Mouse (Mus musculus) c-Kit-positive CD71-positive TER-119-negative erythroid progenitor cells, embryonic 14.5 days (primary cell): Measurements from ENCODE around the gene Gm20388.
"Not testable (repeated sequence)": the region's sequence is repeated elsewhere in the genome, so short reads cannot be mapped to it uniquely, and the experiment has no call there.

Experiments
- DNase-seq: peaks from one replicate; pipeline ENCODE4 v3.0.0-alpha.2; 2013; ENCODE audit warnings: low read depth

The Gm20388 gene

GRCm38 (mm10) chr8:124137261-124137660 lies 4226.6 kb downstream of the Gm20388 start:
- no peak for DNase-seq

- DNase-seq = no peak
These were observed 4229.7 kb downstream of the Gm20388 start for GRCm38 (mm10) chr8:124140211-124140790.

GRCm38 (mm10) chr8:124140868-124141431 lies 4230.3 kb downstream of the Gm20388 start:
- DNase-seq = no peak

- no peak for DNase-seq
These were observed 4231.2 kb downstream of the Gm20388 start for GRCm38 (mm10) chr8:124141681-124142391.

GRCm38 (mm10) chr8:124143003-124143402 lies 4232.4 kb downstream of the Gm20388 start:
- no peak for DNase-seq

GRCm38 (mm10) chr8:124143871-124144618 lies 4233.4 kb downstream of the Gm20388 start:
- DNase-seq = no peak

GRCm38 (mm10) chr8:124144619-124144980 lies 4234.0 kb downstream of the Gm20388 start:
- no peak for DNase-seq

- no peak for DNase-seq
These were observed 4235.6 kb downstream of the Gm20388 start for GRCm38 (mm10) chr8:124146286-124146685.

GRCm38 (mm10) chr8:124150009-124150408 lies 4239.4 kb downstream of the Gm20388 start:
- no peak for DNase-seq

- no peak for DNase-seq
These were observed 4239.9 kb downstream of the Gm20388 start for GRCm38 (mm10) chr8:124150536-124150935.

- no peak for DNase-seq
These were observed 4241.2 kb downstream of the Gm20388 start for GRCm38 (mm10) chr8:124151881-124152280.

GRCm38 (mm10) chr8:124152771-124153170 lies 4242.1 kb downstream of the Gm20388 start:
- DNase-seq = no peak

- no peak for DNase-seq
These were observed 4245.7 kb downstream of the Gm20388 start for GRCm38 (mm10) chr8:124156324-124156723.

GRCm38 (mm10) chr8:124161683-124162082 lies 4251.0 kb downstream of the Gm20388 start:
- DNase-seq = no peak

GRCm38 (mm10) chr8:124163258-124163657 lies 4252.6 kb downstream of the Gm20388 start:
- DNase-seq = no peak

GRCm38 (mm10) chr8:124169749-124170148 lies 4259.1 kb downstream of the Gm20388 start:
- DNase-seq = no peak

GRCm38 (mm10) chr8:124170671-124171070 lies 4260.0 kb downstream of the Gm20388 start:
- DNase-seq = no peak

GRCm38 (mm10) chr8:124171557-124172528 lies 4261.2 kb downstream of the Gm20388 start:
- DNase-seq = no peak

GRCm38 (mm10) chr8:124173688-124174087 lies 4263.0 kb downstream of the Gm20388 start:
- no peak for DNase-seq

- no peak for DNase-seq
These were observed 4265.5 kb downstream of the Gm20388 start for GRCm38 (mm10) chr8:124176133-124176532.

- DNase-seq = not testable (repeated sequence)
These were observed 4266.5 kb downstream of the Gm20388 start for GRCm38 (mm10) chr8:124177092-124177491.
